Mouse (Mus musculus) spleen, postnatal 4 days (tissue): Measurements from ENCODE around the gene Flna.
"Not testable (repeated sequence)": the region's sequence is repeated elsewhere in the genome, so short reads cannot be mapped to it uniquely, and the experiment has no call there.

ENCODE experiments used
- DNase-seq, 2 experiments: peaks; one replicate each; pipeline ENCODE4 v3.0.0; 2022; ENCODE audit warnings: low spot score in 2 of 2

The Flna gene

DNA sequence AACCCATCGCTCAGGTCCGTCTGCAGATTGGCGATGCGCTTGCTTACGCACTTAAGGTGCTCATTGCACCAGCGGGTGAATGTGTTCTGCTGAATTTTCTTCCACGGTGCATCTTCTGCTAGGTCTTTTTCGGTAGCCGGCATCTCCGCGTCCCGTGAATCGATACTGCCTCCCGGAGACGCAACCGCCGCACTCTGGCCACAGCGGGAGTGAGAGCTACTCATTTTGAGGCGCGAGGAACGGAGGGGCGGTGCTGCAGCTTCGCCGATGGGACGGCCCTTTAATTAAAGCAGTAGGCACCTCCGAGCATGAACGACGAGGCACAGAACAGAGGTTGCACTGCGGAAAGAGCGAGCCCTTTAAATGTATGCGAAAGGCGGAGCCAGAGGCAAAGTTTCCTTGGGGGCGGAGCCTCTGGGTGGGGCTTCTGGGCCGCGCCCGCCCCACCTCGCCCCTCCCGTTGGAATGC lies 3.4 kb downstream of the Flna start:
- DNase-seq, result peak; percentile 80 to 84

DNA sequence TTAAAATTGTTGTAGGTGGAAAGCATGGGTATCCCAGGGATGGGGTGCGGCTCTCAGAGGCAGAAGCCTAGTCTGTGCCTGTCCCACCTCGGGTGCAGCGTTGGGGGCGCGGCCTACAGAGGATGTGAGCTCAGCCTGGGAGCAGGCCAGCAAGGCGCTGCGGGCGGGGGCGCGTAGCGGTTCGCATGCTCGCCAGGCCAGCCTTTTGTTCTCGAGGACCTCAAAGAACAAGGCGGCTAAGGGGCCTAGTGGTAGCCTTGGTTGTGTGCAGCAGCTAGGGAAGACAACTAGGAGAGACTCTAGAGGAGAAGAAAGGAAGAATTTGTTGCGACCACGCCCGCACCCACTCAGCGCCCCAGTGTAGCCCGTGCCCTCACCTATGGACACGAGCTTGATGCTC lies 3.9 kb downstream of the Flna start:
- peak; percentile 69 to 83 for DNase-seq

- no peak for DNase-seq
Measured at GRCm38 (mm10) chrX:74245107-74245506, 4.5 kb downstream of the Flna start.

DNA sequence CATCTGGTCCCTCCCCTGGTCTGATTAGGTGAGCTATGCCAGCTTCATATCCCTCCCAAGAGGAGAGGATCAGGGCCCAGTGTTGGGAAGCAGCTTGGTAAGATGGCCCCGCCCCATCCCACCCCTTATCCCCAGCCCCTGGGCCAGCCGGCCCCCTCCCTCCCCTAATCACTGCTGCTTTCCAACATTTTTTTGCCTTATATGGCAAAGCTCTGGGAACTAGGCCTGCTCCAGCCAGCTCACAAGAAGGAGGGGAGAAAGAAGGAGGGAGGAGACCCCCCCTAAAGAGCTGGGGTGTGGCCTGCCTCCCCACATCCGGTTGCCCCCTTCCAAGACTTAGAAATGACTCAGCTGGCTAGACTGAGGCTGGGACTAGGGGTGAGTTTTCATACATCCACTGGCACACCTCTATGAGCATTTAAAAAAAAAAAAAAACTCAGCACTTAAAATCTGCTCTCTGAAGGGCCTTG lies 5.0 kb downstream of the Flna start:
- peak in 1 of 2 experiments; percentile 30 for DNase-seq

GRCm38 (mm10) chrX:74243807-74244206 lies 5.8 kb downstream of the Flna start:
- peak; percentile 62 to 77 for DNase-seq

- peak in 1 of 2 experiments; percentile 15 for DNase-seq
Measured at GRCm38 (mm10) chrX:74243396-74243795, 6.2 kb downstream of the Flna start.

DNA sequence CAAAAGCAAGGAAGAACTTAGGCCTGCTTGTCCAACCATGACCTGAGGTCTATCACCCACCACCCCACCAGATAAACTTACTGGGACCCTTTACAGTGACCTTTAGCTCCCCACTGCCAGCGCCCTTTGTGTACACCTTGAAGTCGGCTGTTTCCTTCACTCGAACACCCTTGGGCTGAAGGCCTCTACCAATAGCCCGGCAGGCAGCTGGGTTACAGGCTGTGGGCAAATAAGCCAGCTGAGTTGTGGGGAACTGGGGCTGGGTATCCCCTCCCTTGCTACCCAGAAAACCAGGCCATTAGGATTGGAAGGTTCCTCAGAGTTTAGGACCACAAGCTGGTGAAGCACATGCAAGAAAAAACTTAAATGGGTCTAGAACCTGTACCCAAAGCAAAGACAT lies 9.3 kb downstream of the Flna start:
- DNase-seq, result no peak

GRCm38 (mm10) chrX:74233196-74233595 lies 16.4 kb downstream of the Flna start:
- DNase-seq, result no peak

DNA sequence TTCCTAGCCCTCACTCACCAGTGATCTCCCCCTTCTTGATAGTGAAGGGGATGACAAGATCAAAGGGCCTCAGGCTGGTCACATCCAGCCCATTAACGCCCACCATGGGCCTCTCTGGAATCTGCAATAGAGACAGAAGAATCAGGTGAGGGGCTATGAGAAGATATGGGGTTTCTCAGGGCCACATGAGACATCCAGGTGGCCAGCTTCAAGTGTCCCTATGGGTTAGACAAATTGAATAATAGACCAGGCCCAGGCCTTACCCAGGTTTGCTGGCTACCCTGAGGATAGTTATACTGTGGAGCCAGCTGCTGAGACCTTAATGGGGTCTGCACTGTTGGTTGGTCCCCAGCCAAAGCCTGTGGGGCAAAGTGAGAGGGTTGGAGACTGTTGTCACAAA lies 19.6 kb downstream of the Flna start:
- DNase-seq, result no peak

- DNase-seq, result not testable (repeated sequence)
Measured at GRCm38 (mm10) chrX:74220099-74220498, 29.5 kb downstream of the Flna start.

GRCm38 (mm10) chrX:74219449-74219848 lies 30.2 kb downstream of the Flna start:
- DNase-seq, result no peak

DNA sequence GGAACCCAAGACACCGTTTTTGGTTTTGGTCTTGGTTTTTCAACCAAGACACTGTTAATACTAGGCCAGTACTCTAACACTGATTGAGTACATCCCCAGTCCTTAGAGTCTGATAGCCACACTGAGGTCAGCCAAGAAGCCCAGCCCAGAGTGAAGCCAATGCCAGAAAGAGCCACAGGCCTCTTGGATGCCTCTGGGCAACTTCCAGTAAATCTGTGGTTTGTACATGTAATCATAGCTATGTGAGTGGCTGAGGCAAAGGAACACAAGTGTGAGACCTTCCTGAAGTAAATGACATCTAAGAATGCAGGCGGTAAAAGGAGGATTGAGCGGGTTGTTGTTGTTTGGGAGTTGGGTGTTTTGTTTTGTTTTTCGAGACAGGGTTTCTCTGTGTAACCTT lies 31.1 kb downstream of the Flna start:
- no peak for DNase-seq

DNA sequence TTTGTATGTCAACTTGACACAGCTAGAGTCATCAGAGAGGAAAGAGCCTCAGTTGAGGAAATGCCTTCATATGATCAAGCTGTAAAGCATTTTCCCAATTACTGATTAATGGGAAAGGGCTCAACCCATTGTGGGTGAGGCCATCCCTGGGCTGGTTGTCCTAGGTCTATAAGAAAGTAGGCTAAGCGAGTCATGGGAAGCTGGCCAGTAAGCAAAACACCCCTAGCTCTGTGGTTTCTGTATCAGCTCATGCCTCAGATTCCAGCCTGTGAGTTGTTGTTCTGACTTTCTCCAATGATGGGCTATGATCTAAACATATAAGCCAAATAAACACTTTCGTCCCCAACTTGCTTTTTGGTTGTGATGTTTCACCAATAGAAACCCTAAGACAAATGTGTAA lies 46.1 kb downstream of the Flna start:
- no peak for DNase-seq

GRCm38 (mm10) chrX:74176959-74177358 lies 72.7 kb downstream of the Flna start, which contains the start of gene Tktl1:
TSS of gene Tktl1 (plus strand) at chrX:74177259.
- DNase-seq, result no peak
